Mouse (Mus musculus): ENCODE results near the gene Ddx24. TPM values are rescaled to one million over a fixed set of nuclear protein-coding genes. Genes with fewer than 3 reads are reported as not detected.

Gene Ddx24
- polyA plus RNA-seq, 1 experiment: 35.6 TPM

- Histone ChIP-seq H3K4me1 (ENCODE audit: control insufficient read depth, insufficient read depth, low read length) (no peaks in the 10 kb centered on the region), H3K4me3 (replicated peaks; ENCODE audit: extremely low read depth, low read depth, low read length) (no peak overlapping the region)
- TF ChIP-seq CTCF (IDR thresholded peaks at IDR 0.05; ENCODE audit: insufficient read depth, low read length) (no peak), POLR2A (IDR thresholded peaks at IDR 0.05; ENCODE audit: borderline replicate concordance, extremely low read depth, low read depth, low read length) (no peak)
- DNase-seq: no peak
- 62% methylated on average over 4 of the region's 4 CpGs for WGBS
Observed at GRCm38 (mm10) chr12:103358951-103359801, 66.5 kb downstream of the Ddx24 start.

DNA sequence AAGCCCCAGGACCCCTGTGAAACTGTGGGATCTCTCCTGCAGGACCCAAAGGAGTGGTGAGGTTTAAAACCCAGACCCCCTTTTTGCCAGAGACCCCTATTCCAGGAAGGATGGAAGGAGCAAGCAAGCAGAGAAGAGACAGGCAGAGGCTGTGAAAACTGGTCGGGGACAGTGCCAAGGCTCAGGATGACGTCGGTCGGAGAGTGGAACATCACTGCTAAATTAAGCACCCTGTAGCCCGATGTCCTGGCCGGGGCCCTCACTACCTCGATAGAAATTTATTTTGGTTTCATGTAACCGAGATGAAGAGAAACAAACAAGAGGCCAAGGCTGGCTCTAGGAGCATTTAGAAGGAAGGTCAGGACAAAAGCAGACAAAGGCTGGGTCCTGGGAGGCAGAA lies 67.4 kb downstream of the Ddx24 start:
- no peak for TF ChIP-seq CTCF (IDR thresholded peaks at IDR 0.05; ENCODE audit: insufficient read depth, low read length)
- TF ChIP-seq POLR2A (IDR thresholded peaks at IDR 0.05; ENCODE audit: borderline replicate concordance, extremely low read depth, low read depth, low read length): no peak
- WGBS: 64% methylated on average over 8 of the region's 8 CpGs
- Histone ChIP-seq H3K4me1 (ENCODE audit: control insufficient read depth, insufficient read depth, low read length) (no peaks in the 10 kb centered on the region), H3K4me3 (replicated peaks; ENCODE audit: extremely low read depth, low read depth, low read length) (no peak overlapping the region)
- DNase-seq: no peak

Other genes with a start within 250 kb of the Ddx24 start
- gene Prima1, start 183.7 kb downstream of the Ddx24 start, polyA plus RNA-seq (2012; rRNA removed): 0.70 and 1.0 TPM in 2 replicates
- 0.47 and 1.00 TPM in 2 replicates for gene Fam181a, start 114.9 kb downstream of the Ddx24 start, polyA plus RNA-seq (2012; rRNA removed)
- 24.4 and 35.1 TPM in 2 replicates for gene Asb2, start 69.8 kb downstream of the Ddx24 start, polyA plus RNA-seq (2012; rRNA removed)
- 5.0 and 10.4 TPM in 2 replicates for gene Otub2, start 37.1 kb downstream of the Ddx24 start, polyA plus RNA-seq (2012; rRNA removed)
- 0.96 and 1.2 TPM in 2 replicates for gene 9330161L09Rik, start 18.0 kb downstream of the Ddx24 start, polyA plus RNA-seq (2012; rRNA removed)
- 339 and 380 TPM in 2 replicates for gene Ifi27, start 8.4 kb upstream of the Ddx24 start, polyA plus RNA-seq (2012; rRNA removed)
- 319 and 789 TPM in 2 replicates for gene Ifi27l2a, start 17.9 kb upstream of the Ddx24 start, polyA plus RNA-seq (2012; rRNA removed)
- 0.11 and 0.34 TPM in 2 replicates for gene Ifi27l2b, start 31.4 kb upstream of the Ddx24 start, polyA plus RNA-seq (2012; rRNA removed)
- gene Ppp4r4, start 106.5 kb upstream of the Ddx24 start, polyA plus RNA-seq (2012; rRNA removed): 3.1 and 4.3 TPM in 2 replicates
- gene Serpina10, start 205.6 kb upstream of the Ddx24 start, polyA plus RNA-seq (2012; rRNA removed): 0.10 and 0.22 TPM in 2 replicates
- gene Serpina6, start 231.4 kb upstream of the Ddx24 start, polyA plus RNA-seq (2012; rRNA removed): 0.07 TPM in 1 of 2 replicates, not detected in the other